Mouse (Mus musculus) layer of hippocampus, adult 8-10 months (tissue): ENCODE measurements around the gene Dgkh. TPM values are rescaled to one million over a fixed set of nuclear protein-coding genes. Genes with fewer than 3 reads are reported as not detected.

Experiments
- total RNA-seq, 4 experiments: library from RNA; stranded (reverse); gene quantifications; 2 replicates each; pipeline ENCODE4 v1.2.4; 2022

Dgkh gene
- total RNA-seq, 4 experiments from 2014 or later: 83.7 to 94.4 (median 90.7) TPM

Other genes with a start within 250 kb of the Dgkh start
- gene Akap11, start 196.0 kb downstream of the Dgkh start, total RNA-seq: 100 to 1,000 TPM; 180 to 203 (median 189) TPM
- 10 to 100 TPM; 30.4 to 39.6 (median 34.1) TPM for gene Vwa8, start 116.3 kb upstream of the Dgkh start, total RNA-seq